Mouse (Mus musculus) intestine, embryonic 16.5 days (tissue): Measurements from ENCODE around the gene Fastk. TPM values are rescaled to one million over a fixed set of nuclear protein-coding genes. Genes with fewer than 3 reads are reported as not detected.
A peak's percentile ranks its signal among the peaks of the same experiment; 100 is the strongest.

Experiments used
- ATAC-seq: fragments of 200-750 bp; cut with Nextera tagmentation; 2 replicates; pipeline ENCODE4 v1.8.0; 2017; ENCODE audit warnings: moderate TSS enrichment, moderate library complexity
- H3K27ac ChIP-seq: fragments of 300-500 bp; sonication (generic); 2 replicates; pipeline ENCODE4 v1.5.1; 2014; ENCODE audit warnings: mild to moderate bottlenecking, low read length
- H3K27me3 ChIP-seq: fragments of 300-500 bp; sonication (generic); replicated peaks from 2 replicates; pipeline ENCODE4 v1.6.1; 2014; ENCODE audit warnings: low read length, control low read depth, mixed read lengths; ENCODE audit not compliant: control insufficient read depth, insufficient read depth
- H3K36me3 ChIP-seq: fragments of 300-500 bp; sonication (generic); 2 replicates; pipeline ENCODE4 v1.6.1; 2014; ENCODE audit warnings: low read length, control low read depth; ENCODE audit not compliant: control insufficient read depth, insufficient read depth
- H3K4me1 ChIP-seq: fragments of 300-500 bp; sonication (generic); 2 replicates; pipeline ENCODE4 v1.6.1; 2014; ENCODE audit warnings: low read length, control low read depth, mixed read lengths; ENCODE audit not compliant: control insufficient read depth, insufficient read depth
- H3K4me2 ChIP-seq: fragments of 300-500 bp; sonication (generic); 2 replicates; pipeline ENCODE4 v1.6.1; 2014; ENCODE audit warnings: low read depth, low read length, control low read depth
- H3K4me3 ChIP-seq: fragments of 300-500 bp; sonication (generic); 2 replicates; pipeline ENCODE4 v1.5.1; 2014; ENCODE audit warnings: mild to moderate bottlenecking, low read length
- H3K9ac ChIP-seq: fragments of 300-500 bp; sonication (generic); 2 replicates; pipeline ENCODE4 v1.6.1; 2014; ENCODE audit warnings: low read depth, low read length
- H3K9me3 ChIP-seq: fragments of 300-500 bp; sonication (generic); 2 replicates; pipeline ENCODE4 v1.6.1; 2016; ENCODE audit warnings: low read length, control low read depth; ENCODE audit not compliant: control insufficient read depth
- WGBS: fragments of 180-500 bp; shearing (Covaris S2); extraction: QIAGEN DNeasy Blood & Tissue Kit; methylation state at CpG from one replicate; pipeline ENCODE4 v1.1.7; 2014; 5-methylcytosine and 5-hydroxymethylcytosine counted together
- polyA plus RNA-seq: library from polyadenylated mRNA; unstranded; fragments of >200 nt; fragmentation: Nextera tagmentation; extraction: Ambion mirVana; gene quantifications from 2 replicates; pipeline ENCODE4 v1.2.1, GENCODE M21; 2015

The Fastk gene
- polyA plus RNA-seq, 1 experiment from 2014 or later = 113 TPM

- ATAC-seq = peak; percentile 60
- H3K4me2 ChIP-seq = peak overlapping the region; percentile 20; the same call in 1 of the 2 replicates
- peaks cover 11% of the 10 kb centered on the region; the same call in 1 of the 2 replicates for H3K4me1 ChIP-seq
- 5% methylated on average over 21 of the region's 21 CpGs for WGBS
- no peaks in the 10 kb centered on the region for H3K27me3 ChIP-seq
- no peak overlapping the region for H3K9ac ChIP-seq
- no peak overlapping the region for H3K4me3 ChIP-seq
- H3K36me3 ChIP-seq = no peaks in the 10 kb centered on the region
- no peak overlapping the region for H3K27ac ChIP-seq
- no peaks in the 10 kb centered on the region for H3K9me3 ChIP-seq
Measured at GRCm38 (mm10) chr5:24416222-24416736, 28.8 kb downstream of the Fastk start.

- ATAC-seq = no peak
- no peak overlapping the region for H3K4me3 ChIP-seq
- WGBS = 80% methylated on average over 13 of the region's 13 CpGs
Measured at GRCm38 (mm10) chr5:24413938-24414337, 31.1 kb downstream of the Fastk start.

DNA sequence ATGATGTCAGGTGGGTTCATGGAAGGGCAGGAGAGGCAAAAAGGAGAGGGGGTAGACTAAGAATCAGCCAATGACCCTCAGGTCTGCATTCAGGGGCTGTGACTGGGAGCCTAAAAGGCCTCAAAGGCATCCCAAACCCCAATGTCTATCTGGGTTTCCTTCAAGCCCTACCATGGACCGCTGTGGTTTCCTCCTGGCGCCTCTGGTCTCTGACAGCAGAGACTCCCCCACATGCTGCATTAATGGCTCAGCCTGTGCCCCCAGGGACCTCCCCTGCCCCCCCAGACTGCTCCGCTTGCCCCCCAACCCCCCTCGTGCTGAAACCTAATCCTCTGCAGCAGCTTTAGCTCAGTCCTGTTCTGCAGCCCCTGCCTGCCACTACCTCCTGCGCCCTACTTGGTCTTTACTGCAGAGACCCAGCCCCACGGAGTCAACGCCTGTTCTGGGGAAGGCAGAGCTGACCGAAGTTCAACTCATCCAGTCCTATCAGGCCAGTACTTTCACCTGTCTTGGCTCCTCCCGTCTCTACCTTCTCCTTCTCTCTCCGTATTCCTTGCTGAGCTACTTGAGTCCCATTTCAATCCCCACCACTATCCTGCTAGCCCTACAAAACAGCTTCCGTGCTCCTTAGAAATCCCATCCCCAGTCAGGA, 31.9 kb downstream of the Fastk start, which contains the start of gene Asic3:
Asic3 (plus strand) TSS at position 351 of the 652 bp plus-strand sequence.
- H3K27me3 ChIP-seq = no peaks in the 10 kb centered on the region
- no peaks in the 10 kb centered on the region for H3K36me3 ChIP-seq
- ATAC-seq = peak; percentile 58
- no peaks in the 10 kb centered on the region for H3K9me3 ChIP-seq
- H3K9ac ChIP-seq = peak within 1 kb of the TSS; percentile 11
- 37% methylated on average over 11 of the region's 11 CpGs for WGBS
- peaks cover 11% of the 10 kb centered on the region; the same call in 1 of the 2 replicates for H3K4me1 ChIP-seq
- no peak within 1 kb of the TSS for H3K27ac ChIP-seq
- no peak within 1 kb of the TSS for H3K4me3 ChIP-seq
- H3K4me2 ChIP-seq = peak within 1 kb of the TSS; percentile 18; the same call in 1 of the 2 replicates

More at GRCm38 (mm10) chr5:24413938-24414337, 31.1 kb downstream of the Fastk start:
- H3K9ac ChIP-seq = peak overlapping the region; percentile 11; the same call in 1 of the 2 replicates
- H3K9me3 ChIP-seq = no peaks in the 10 kb centered on the region
- no peaks in the 10 kb centered on the region for H3K36me3 ChIP-seq
- no peaks in the 10 kb centered on the region for H3K27me3 ChIP-seq
- H3K27ac ChIP-seq = no peak overlapping the region
- H3K4me1 ChIP-seq = peaks cover 11% of the 10 kb centered on the region; the same call in 1 of the 2 replicates
- no peak overlapping the region for H3K4me2 ChIP-seq

GRCm38 (mm10) chr5:24412063-24412462, 33.0 kb downstream of the Fastk start:
- ATAC-seq = no peak
- 67% methylated on average over 2 of the region's 2 CpGs for WGBS
- H3K9ac ChIP-seq = no peak overlapping the region

DNA sequence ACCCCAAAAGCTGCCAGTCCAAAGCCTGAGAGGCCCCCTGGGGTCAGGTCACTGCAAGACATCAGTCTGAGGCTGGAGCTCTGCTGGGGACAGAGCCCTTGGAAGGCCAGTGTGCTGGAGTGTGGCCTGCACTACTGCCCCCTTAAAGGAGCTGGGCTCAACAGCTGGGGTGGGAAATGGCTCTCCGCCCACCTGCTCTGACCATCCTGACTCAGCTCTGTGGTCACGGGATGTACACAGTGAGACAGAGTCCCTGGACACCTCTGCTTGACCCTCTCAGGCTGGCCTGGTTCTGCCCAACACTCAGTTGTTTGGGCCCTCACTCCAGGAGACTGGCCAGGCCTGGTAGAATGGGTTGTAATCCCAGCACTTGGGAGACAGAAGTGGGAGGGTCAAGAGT, 35.6 kb downstream of the Fastk start:
- H3K9me3 ChIP-seq = no peaks in the 10 kb centered on the region
- H3K9ac ChIP-seq = no peak overlapping the region
- H3K4me3 ChIP-seq = no peak overlapping the region
- ATAC-seq = no peak
- H3K4me1 ChIP-seq = peaks cover 11% of the 10 kb centered on the region; the same call in 1 of the 2 replicates
- no peaks in the 10 kb centered on the region for H3K27me3 ChIP-seq
- H3K27ac ChIP-seq = no peak overlapping the region
- H3K4me2 ChIP-seq = no peak overlapping the region
- H3K36me3 ChIP-seq = peaks cover 6% of the 10 kb centered on the region
- 89% methylated on average over 2 of the region's 2 CpGs for WGBS

More at GRCm38 (mm10) chr5:24412063-24412462, 33.0 kb downstream of the Fastk start:
- H3K27ac ChIP-seq = no peak overlapping the region
- H3K4me1 ChIP-seq = peaks cover 11% of the 10 kb centered on the region; the same call in 1 of the 2 replicates
- H3K36me3 ChIP-seq = no peaks in the 10 kb centered on the region
- H3K4me3 ChIP-seq = no peak overlapping the region
- no peak overlapping the region for H3K4me2 ChIP-seq
- H3K27me3 ChIP-seq = no peaks in the 10 kb centered on the region
- H3K9me3 ChIP-seq = no peaks in the 10 kb centered on the region

GRCm38 (mm10) chr5:24408651-24409050, 36.4 kb downstream of the Fastk start:
- 87% methylated on average over 13 of the region's 13 CpGs for WGBS
- H3K36me3 ChIP-seq = peaks cover 6% of the 10 kb centered on the region

DNA sequence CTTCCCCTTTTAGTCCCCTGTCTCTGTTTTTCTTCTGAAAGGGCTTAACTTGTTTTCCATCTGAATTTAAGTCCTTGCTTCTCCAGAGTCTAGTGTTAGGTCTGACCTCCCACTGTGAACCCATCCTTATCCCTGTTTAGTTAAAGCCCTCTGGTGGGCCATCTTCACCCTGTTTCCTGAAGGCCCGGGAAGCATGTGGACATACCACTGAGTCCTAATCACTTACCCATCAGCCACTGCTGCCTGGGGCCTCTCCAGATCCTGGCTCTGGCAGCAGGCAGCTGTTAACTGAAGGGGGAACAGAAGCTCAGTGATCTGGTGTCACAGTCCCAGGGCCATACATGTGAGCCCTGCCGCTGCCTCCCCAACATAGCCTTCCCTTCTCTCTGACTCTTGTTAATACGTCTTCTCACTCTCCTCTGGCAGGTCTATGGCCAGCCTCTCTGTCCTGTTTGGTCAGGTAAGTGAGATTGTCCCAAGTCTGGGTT, 39.7 kb downstream of the Fastk start:
- no peak overlapping the region for H3K27ac ChIP-seq
- H3K4me1 ChIP-seq = no peaks in the 10 kb centered on the region
- no peaks in the 10 kb centered on the region for H3K9me3 ChIP-seq
- no peak overlapping the region for H3K9ac ChIP-seq
- 70% methylated on average over 3 of the region's 3 CpGs for WGBS
- H3K27me3 ChIP-seq = no peaks in the 10 kb centered on the region
- ATAC-seq = no peak
- peaks cover 11% of the 10 kb centered on the region for H3K36me3 ChIP-seq
- no peak overlapping the region for H3K4me2 ChIP-seq
- H3K4me3 ChIP-seq = no peak overlapping the region

More at GRCm38 (mm10) chr5:24408651-24409050, 36.4 kb downstream of the Fastk start:
- Histone ChIP-seq H3K9ac (no peak overlapping the region), H3K9me3 (no peaks in the 10 kb centered on the region), H3K4me2 (no peak overlapping the region), H3K27ac (no peak overlapping the region), H3K4me1 (peaks cover 7% of the 10 kb centered on the region; the same call in 1 of the 2 replicates), H3K27me3 (no peaks in the 10 kb centered on the region), H3K4me3 (no peak overlapping the region)
- ATAC-seq = no peak

DNA sequence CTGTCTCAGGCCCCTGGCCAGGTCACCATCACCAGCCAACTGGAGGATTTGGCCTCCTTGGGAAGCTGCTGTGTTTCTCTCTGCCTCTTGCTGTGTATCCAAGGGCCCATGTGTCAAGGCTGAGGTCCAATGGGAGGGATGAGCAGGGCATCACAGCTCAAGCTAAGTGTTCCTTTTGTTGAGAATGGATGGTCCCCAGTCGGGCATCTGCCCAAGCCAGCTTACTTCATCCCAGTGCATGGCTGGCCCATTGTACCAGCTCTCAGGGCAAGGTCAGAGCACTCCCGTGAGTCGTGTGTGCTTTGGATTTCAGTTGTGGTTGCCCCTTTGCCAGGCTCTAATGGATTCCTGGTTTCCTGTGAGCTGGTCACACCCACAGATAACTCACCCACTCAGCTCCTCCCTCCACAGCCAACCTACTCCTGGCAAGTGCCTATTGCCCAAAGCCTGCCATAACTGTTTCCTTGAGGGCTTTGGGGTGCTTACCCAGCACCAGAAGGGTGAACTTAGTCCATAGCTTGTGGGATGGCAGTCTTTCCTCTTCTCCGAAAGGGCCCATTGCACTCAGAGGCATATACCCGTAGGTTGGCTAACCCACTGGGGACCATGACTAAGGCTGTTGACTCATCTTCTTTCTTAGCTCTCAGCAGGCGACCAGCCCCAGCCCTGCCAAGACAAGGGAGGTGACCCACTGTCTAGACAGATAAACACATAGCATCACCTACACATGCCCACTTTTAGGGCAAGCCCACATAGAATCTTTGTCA, 40.3 kb downstream of the Fastk start:
- no peak overlapping the region for H3K4me3 ChIP-seq
- no peaks in the 10 kb centered on the region for H3K27me3 ChIP-seq
- WGBS = 80% methylated on average over 6 of the region's 6 CpGs
- H3K4me2 ChIP-seq = no peak overlapping the region
- H3K9me3 ChIP-seq = no peaks in the 10 kb centered on the region
- no peak overlapping the region for H3K27ac ChIP-seq
- no peak for ATAC-seq
- no peaks in the 10 kb centered on the region for H3K4me1 ChIP-seq
- peaks cover 14% of the 10 kb centered on the region for H3K36me3 ChIP-seq
- no peak overlapping the region for H3K9ac ChIP-seq

DNA sequence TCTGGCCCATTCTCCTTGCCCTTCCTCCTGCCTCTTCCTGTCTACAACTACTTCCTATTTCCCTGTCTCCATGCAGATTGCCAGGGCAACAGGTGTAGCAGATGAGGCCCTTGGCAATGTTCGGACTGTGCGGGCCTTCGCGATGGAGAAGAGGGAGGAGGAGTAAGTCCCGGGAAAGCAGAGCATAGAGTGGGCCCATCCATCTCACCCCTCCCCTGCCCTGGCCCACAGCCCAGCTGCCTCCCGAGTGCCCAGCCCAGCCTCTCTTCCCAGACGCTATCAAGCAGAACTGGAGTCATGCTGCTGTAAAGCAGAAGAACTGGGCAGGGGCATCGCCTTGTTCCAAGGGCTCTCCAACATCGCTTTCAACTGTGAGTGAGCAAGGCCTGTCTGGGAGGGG, 43.1 kb downstream of the Fastk start:
- no peak overlapping the region for H3K4me2 ChIP-seq
- no peaks in the 10 kb centered on the region for H3K27me3 ChIP-seq
- H3K9ac ChIP-seq = no peak overlapping the region
- H3K4me1 ChIP-seq = no peaks in the 10 kb centered on the region
- H3K27ac ChIP-seq = no peak overlapping the region
- H3K36me3 ChIP-seq = peaks cover 14% of the 10 kb centered on the region
- no peak overlapping the region for H3K4me3 ChIP-seq
- no peak for ATAC-seq
- 59% methylated on average over 9 of the region's 9 CpGs for WGBS
- H3K9me3 ChIP-seq = no peaks in the 10 kb centered on the region
